Mouse (Mus musculus): ENCODE data around the gene Morn5. TPM values are rescaled to one million over a fixed set of nuclear protein-coding genes. Genes with fewer than 3 reads are reported as not detected.
A peak's percentile ranks its signal among the peaks of the same experiment; 100 is the strongest.

Gene Morn5
- total RNA-seq (2021): 1 to 10 TPM; 1.4 to 3.2 TPM

DNA sequence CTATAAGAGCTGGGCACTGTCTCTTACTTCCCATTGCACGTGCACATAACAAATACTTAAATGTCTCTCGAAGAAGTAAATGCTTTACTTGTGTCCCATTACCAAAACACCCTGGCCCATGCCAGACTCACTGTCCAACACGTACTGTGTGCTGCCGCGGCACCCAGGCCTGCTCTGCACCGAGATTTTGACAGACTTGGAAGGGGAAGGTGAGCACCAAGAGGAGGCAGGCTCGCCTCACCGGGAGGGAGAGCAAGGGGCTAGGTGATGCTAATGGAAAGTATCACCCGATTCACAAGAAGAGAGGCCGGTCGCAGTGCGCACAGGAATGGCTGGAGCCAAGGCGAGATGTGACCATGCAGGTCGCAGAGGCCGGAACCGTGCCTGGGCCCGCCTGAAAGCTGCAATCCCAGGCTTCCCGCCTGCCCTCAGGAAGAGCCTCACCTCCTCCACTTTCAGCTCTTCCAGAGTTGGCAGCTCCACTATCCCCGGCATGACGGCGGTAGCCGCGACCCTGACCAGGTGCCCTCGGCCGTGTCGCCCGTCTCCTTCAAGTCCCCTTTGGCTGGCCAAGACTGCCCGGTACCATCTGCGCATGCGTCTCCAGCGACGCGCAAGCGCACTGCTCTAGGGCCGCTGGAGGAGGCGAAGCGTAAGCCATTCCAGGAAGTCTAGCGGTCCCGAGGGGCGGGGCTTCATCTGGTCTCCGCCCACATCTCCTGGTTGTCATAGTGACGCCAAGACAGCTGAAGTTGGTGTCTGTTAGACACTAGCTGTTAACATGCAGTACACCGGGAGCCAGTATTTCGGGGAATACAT is at the start of gene Morn5, which contains the start of gene Ndufa8:
TSS of gene Morn5 (plus strand) at position 711 of the 819 bp plus-strand sequence.
TSS of gene Ndufa8 (minus strand) at position 659 of the 819 bp plus-strand sequence.
- peak; percentile 98 for DNase-seq
- intact Hi-C loops (cut with DNase I): no loop called here

DNA sequence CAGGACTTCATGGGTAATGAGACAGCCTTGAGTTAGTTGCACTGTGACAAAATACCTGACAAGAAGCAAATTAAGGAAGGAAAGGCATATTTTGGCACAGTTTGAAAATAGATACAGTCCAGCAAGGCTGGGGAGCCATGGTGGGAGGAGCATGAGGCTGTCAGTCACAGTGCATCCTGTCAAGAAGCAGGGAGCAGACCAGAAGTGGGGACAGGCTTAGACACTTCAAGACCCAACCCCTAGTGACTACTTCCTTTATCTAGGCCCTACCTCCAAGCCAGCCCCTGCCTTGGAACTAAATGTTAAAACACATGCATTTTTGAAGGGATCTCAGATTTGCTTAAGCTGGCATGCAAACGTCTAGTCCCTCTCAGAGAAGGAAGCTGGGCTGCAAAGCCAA is 48.9 kb upstream of the Morn5 start:
- no peak for DNase-seq
- intact Hi-C loops (cut with DNase I): loop anchor here (10.0 kb wide), 1 partner anchor 1334 kb away; no protein-coding TSS in a partner anchor

DNA sequence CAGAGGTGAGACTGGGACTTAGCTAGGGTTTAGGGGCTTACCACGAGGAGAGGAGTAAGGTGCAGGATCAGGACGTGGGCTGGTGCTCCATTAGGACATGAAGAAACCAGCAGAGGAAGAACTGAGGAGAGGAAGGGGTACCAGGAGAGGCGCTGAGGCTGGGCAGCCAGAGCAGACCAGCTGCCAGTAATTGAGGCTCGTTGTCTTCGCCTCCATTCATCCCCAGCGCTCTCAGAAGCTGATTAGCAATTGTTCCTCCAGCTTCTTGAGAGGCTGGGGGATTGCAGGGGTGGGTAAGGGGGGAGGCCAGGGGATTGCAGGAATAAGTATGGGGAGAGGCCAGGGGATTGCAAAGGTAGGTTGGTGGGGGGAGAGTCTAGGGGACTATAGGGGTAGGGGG is 47.1 kb upstream of the Morn5 start:
- DNase-seq: no peak
- intact Hi-C loops (cut with DNase I): loop anchor here (10.0 kb wide), 1 partner anchor 1333 kb away; no protein-coding TSS in a partner anchor

DNA sequence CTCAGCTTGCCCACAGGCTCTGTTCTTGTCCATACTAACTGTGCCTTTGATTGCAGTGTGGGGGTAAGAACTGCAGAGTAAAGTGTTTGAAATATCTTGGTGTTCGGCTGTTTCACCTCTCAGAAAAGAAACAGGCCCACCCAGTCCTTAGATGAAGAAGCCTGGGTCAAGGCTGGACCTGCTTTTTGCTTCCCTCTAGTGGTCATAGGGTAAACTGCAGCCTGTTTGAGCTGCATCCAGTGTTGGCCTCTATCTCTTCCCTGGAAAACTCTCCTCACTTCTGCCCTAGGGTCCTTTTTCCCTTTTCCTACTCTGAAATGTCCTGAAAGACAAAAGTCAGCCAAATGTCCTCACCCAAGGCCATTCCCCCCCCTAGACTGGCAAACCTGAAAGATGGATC is 41.2 kb upstream of the Morn5 start:
- intact Hi-C loops (cut with DNase I): loop anchor here (5.0 to 10.0 kb wide), 2 partner anchors 204 to 1327 kb away; no protein-coding TSS in a partner anchor
- peak; percentile 38 for DNase-seq

GRCm38 (mm10) chr2:36009386-36009785 is 39.9 kb upstream of the Morn5 start:
- intact Hi-C loops (cut with DNase I): loop anchor here (5.0 to 10.0 kb wide), 2 partner anchors 203 to 1325 kb away; no protein-coding TSS in a partner anchor
- peak; percentile 84 for DNase-seq

DNA sequence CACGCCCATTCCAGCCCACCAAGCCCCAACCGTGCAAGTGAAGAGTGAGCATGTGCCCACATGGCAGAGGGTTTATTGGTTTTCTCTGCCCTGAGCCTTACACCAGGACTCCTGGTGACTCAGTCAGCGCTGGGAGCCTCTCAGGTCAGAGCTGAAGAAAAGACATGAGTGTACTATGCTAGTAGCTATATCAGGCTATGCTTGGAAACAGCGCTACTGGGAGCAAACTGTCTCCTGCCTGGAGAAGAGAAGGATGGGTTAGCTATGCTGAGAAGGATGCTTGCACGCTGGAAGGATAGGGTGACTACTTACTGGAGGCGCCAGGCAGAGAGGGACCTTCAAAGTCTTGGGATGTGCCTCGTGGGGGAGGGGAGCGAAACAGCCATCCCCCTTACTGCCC is 38.7 kb upstream of the Morn5 start:
- DNase-seq: no peak
- intact Hi-C loops (cut with DNase I): no loop called here

DNA sequence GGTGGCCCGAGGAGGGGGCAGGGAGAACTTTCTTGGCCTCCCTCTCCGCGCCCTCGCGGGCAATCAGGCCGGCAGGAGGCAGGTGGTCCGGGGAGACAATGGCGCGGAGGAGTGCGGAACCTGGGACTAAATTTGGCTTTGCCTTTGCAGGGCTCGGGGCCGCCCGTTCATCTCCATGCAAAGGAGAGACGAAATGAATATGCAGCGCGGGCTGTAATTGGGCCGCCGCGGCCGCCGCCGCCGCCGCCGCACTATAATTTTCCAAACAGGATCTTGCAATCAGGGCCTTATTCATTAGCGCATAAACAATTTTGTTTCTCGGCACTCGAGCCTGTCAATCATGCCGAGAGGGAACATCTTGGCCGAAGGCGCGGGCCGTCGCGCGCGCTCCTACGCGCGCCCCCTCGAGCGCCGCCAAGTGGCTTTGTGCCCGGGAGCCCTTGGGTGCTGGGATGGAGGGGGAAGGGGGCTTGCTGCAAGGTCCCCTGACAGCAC is 37.9 kb upstream of the Morn5 start:
- peak; percentile 38 for DNase-seq
- intact Hi-C loops (cut with DNase I): no loop called here

DNA sequence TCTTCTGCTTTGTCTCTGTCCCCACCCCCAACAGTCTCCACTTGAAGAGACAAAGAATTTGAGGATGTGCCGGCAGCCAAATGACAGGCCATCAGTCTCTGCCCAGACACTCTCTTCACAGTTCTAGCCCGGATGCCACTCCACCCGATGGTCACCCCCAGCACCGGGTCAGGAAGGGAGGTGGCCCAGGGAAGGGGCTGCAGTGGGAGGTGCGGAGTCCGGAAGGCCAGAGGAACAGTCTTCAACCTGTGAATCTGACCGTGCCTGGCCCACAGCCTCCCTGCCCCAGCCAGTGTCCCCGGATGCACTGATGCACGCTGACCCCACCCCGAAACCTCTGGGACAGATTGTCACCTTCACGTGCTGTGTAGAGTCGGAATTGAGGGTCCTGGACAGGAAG is 36.2 kb upstream of the Morn5 start:
- no peak for DNase-seq
- intact Hi-C loops (cut with DNase I): no loop called here

- intact Hi-C loops (cut with DNase I): no loop called here
- DNase-seq: peak; percentile 90
These were observed 27.7 kb upstream of the Morn5 start for GRCm38 (mm10) chr2:36021385-36022159.

- intact Hi-C loops (cut with DNase I): no loop called here
- DNase-seq: no peak
These were observed 26.0 kb upstream of the Morn5 start for GRCm38 (mm10) chr2:36023291-36023690.

- intact Hi-C loops (cut with DNase I): no loop called here
- DNase-seq: no peak
These were observed 16.4 kb upstream of the Morn5 start for GRCm38 (mm10) chr2:36032884-36033283.

- intact Hi-C loops (cut with DNase I): no loop called here
- no peak for DNase-seq
These were observed 15.3 kb upstream of the Morn5 start for GRCm38 (mm10) chr2:36033966-36034365.

GRCm38 (mm10) chr2:36034898-36035297 is 14.4 kb upstream of the Morn5 start:
- intact Hi-C loops (cut with DNase I): no loop called here

DNA sequence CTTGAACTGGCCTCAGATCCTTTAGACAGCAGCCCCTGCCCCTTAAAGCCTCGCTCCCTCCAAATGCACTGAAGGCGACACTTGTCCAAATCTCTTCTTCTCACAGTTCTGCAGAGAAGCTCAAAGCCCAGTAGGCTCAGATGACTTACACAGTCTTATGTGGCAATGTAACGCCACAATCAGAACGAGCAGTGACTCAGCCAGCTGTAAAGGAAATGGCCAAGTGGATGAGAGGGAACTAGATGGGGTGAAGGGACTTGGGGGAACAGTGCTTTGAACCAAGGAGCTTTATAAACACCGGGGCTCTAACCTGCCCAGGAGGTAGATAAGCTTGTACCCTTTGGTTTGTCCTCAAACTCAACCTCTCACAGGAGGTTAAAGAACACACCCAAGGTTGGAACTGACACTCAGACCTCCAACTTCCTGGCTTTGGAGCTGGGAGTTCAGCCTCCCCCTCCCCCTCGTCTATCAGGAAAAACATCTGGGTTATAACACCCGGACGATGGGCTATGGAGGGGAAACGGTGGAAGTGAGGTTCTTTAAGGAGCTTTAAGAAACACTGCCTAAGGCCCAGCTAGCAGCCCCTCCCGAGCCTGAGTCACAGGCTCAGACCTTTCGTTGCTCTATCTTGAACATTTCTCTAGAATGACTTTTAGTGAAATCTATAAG is 13.7 kb upstream of the Morn5 start:
- DNase-seq: no peak
- intact Hi-C loops (cut with DNase I): no loop called here

More at GRCm38 (mm10) chr2:36034898-36035297, 14.4 kb upstream of the Morn5 start:
- DNase-seq: no peak

GRCm38 (mm10) chr2:36039297-36039985 is 9.8 kb upstream of the Morn5 start:
- DNase-seq: no peak
- intact Hi-C loops (cut with DNase I): no loop called here

- intact Hi-C loops (cut with DNase I): no loop called here
- no peak for DNase-seq
These were observed 8.4 kb upstream of the Morn5 start for GRCm38 (mm10) chr2:36040872-36041271.

- no peak for DNase-seq
- intact Hi-C loops (cut with DNase I): no loop called here
These were observed 1.1 kb upstream of the Morn5 start for GRCm38 (mm10) chr2:36048164-36048563.

DNA sequence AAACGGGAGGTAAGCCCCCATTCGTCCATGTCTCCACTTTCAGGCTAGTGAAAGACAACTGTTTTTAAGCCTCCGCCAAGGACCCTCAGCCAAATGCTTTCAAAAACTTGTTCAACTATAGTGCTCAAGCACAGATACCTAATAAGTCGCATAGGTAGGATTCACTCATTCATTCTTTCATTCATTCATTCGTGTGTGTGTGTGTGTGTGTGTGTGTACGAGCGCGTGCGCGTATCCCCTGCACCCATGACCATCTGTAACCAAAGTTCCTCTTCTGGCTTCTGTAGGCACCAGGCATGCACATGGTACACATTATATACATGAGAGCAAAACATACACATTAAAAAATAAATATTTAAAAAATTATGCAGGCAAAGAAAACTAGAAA is 303 bp downstream of the Morn5 start:
- DNase-seq: no peak
- intact Hi-C loops (cut with DNase I): no loop called here

- no peak for DNase-seq
- intact Hi-C loops (cut with DNase I): no loop called here
These were observed 4.0 kb downstream of the Morn5 start for GRCm38 (mm10) chr2:36053249-36053648.

- DNase-seq: no peak
These were observed 7.0 kb downstream of the Morn5 start for GRCm38 (mm10) chr2:36056248-36056647.

More at GRCm38 (mm10) chr2:36056248-36056647, 7.0 kb downstream of the Morn5 start:
- intact Hi-C loops (cut with DNase I): no loop called here
